Mouse (Mus musculus): ENCODE measurements at regions not wholly inside any gene's neighbourhood (a gene's known extent, or its start where the extent isn't known, plus 50 kb on each side); places are given as distances from the start of the nearest gene placed in this dataset.

- no peak overlapping the region for H3K4me3 ChIP-seq (replicated peaks)
- no peaks in the 10 kb centered on the region for H3K36me3 ChIP-seq (replicated peaks; ENCODE audit: low read length)
- H3K4me1 ChIP-seq, result peaks cover 14% of the 10 kb centered on the region
- H3K27me3 ChIP-seq (replicated peaks), result peaks cover 2% of the 10 kb centered on the region
- H3K9me3 ChIP-seq, result no peaks in the 10 kb centered on the region
- TF ChIP-seq GATA1 (IDR thresholded peaks at IDR 0.05; ENCODE audit: borderline replicate concordance, low read length) (no peak), FLI1 (IDR thresholded peaks at IDR 0.05; ENCODE audit: low read length) (no peak)
Measured at GRCm38 (mm10) chr4:106093252-106093651, 222.8 kb upstream of the Usp24 start.

GRCm38 (mm10) chr4:106094882-106095556, 221.0 kb upstream of the Usp24 start:
- Histone ChIP-seq H3K36me3 (replicated peaks; ENCODE audit: low read length) (no peaks in the 10 kb centered on the region), H3K4me3 (replicated peaks) (no peak overlapping the region)
- TF ChIP-seq GATA1 (IDR thresholded peaks at IDR 0.05; ENCODE audit: borderline replicate concordance, low read length) (no peak), FLI1 (IDR thresholded peaks at IDR 0.05; ENCODE audit: low read length) (no peak)

GRCm38 (mm10) chr4:106096130-106096529, 219.9 kb upstream of the Usp24 start:
- peaks cover 2% of the 10 kb centered on the region for H3K27me3 ChIP-seq (replicated peaks)
- no peak overlapping the region for H3K4me3 ChIP-seq (replicated peaks)
- H3K4me1 ChIP-seq, result peaks cover 17% of the 10 kb centered on the region
- TF ChIP-seq GATA1 (IDR thresholded peaks at IDR 0.05; ENCODE audit: borderline replicate concordance, low read length) (no peak), FLI1 (IDR thresholded peaks at IDR 0.05; ENCODE audit: low read length) (no peak)
- no peaks in the 10 kb centered on the region for H3K36me3 ChIP-seq (replicated peaks; ENCODE audit: low read length)
- H3K9me3 ChIP-seq, result no peaks in the 10 kb centered on the region

More at GRCm38 (mm10) chr4:106094882-106095556, 221.0 kb upstream of the Usp24 start:
- Histone ChIP-seq H3K27me3 (replicated peaks) (peaks cover 2% of the 10 kb centered on the region), H3K4me1 (peaks cover 14% of the 10 kb centered on the region), H3K9me3 (no peaks in the 10 kb centered on the region)

GRCm38 (mm10) chr4:106097846-106098245, 218.2 kb upstream of the Usp24 start:
- no peak for TF ChIP-seq GATA1 (IDR thresholded peaks at IDR 0.05; ENCODE audit: borderline replicate concordance, low read length)
- no peak for TF ChIP-seq FLI1 (IDR thresholded peaks at IDR 0.05; ENCODE audit: low read length)
- H3K9me3 ChIP-seq, result no peaks in the 10 kb centered on the region
- peaks cover 8% of the 10 kb centered on the region for H3K27me3 ChIP-seq (replicated peaks)

GRCm38 (mm10) chr4:106100211-106101025, 215.6 kb upstream of the Usp24 start:
- H3K4me3 ChIP-seq (replicated peaks), result no peak overlapping the region
- H3K4me1 ChIP-seq, result peaks cover 3% of the 10 kb centered on the region; the same call in 1 of the 2 replicates
- no peaks in the 10 kb centered on the region for H3K9me3 ChIP-seq
- no peak for TF ChIP-seq FLI1 (IDR thresholded peaks at IDR 0.05; ENCODE audit: low read length)
- no peak for TF ChIP-seq GATA1 (IDR thresholded peaks at IDR 0.05; ENCODE audit: borderline replicate concordance, low read length)
- no peaks in the 10 kb centered on the region for H3K36me3 ChIP-seq (replicated peaks; ENCODE audit: low read length)
- peaks cover 8% of the 10 kb centered on the region for H3K27me3 ChIP-seq (replicated peaks)

More at GRCm38 (mm10) chr4:106097846-106098245, 218.2 kb upstream of the Usp24 start:
- Histone ChIP-seq H3K4me3 (replicated peaks) (no peak overlapping the region), H3K4me1 (peaks cover 17% of the 10 kb centered on the region), H3K36me3 (replicated peaks; ENCODE audit: low read length) (no peaks in the 10 kb centered on the region)

- TF ChIP-seq FLI1 (IDR thresholded peaks at IDR 0.05; ENCODE audit: low read length) (no peak), GATA1 (IDR thresholded peaks at IDR 0.05; ENCODE audit: borderline replicate concordance, low read length) (no peak)
- H3K4me3 ChIP-seq (replicated peaks), result no peak overlapping the region
Measured at GRCm38 (mm10) chr4:106101904-106102303, 214.1 kb upstream of the Usp24 start.

GRCm38 (mm10) chr4:106102451-106102977, 213.5 kb upstream of the Usp24 start:
- Histone ChIP-seq H3K27me3 (replicated peaks) (peaks cover 5% of the 10 kb centered on the region), H3K9me3 (no peaks in the 10 kb centered on the region), H3K4me1 (peaks cover 3% of the 10 kb centered on the region; the same call in 1 of the 2 replicates), H3K4me3 (replicated peaks) (no peak overlapping the region), H3K36me3 (replicated peaks; ENCODE audit: low read length) (no peaks in the 10 kb centered on the region)
- TF ChIP-seq FLI1 (IDR thresholded peaks at IDR 0.05; ENCODE audit: low read length), result no peak
- no peak for TF ChIP-seq GATA1 (IDR thresholded peaks at IDR 0.05; ENCODE audit: borderline replicate concordance, low read length)

More at GRCm38 (mm10) chr4:106101904-106102303, 214.1 kb upstream of the Usp24 start:
- H3K27me3 ChIP-seq (replicated peaks), result peaks cover 5% of the 10 kb centered on the region
- H3K36me3 ChIP-seq (replicated peaks; ENCODE audit: low read length), result no peaks in the 10 kb centered on the region
- H3K4me1 ChIP-seq, result peaks cover 3% of the 10 kb centered on the region; the same call in 1 of the 2 replicates
- no peaks in the 10 kb centered on the region for H3K9me3 ChIP-seq

- no peak for TF ChIP-seq GATA1 (IDR thresholded peaks at IDR 0.05; ENCODE audit: borderline replicate concordance, low read length)
- TF ChIP-seq FLI1 (IDR thresholded peaks at IDR 0.05; ENCODE audit: low read length), result no peak
- no peak overlapping the region for H3K4me3 ChIP-seq (replicated peaks)
- H3K36me3 ChIP-seq (replicated peaks; ENCODE audit: low read length), result no peaks in the 10 kb centered on the region
- H3K9me3 ChIP-seq, result no peaks in the 10 kb centered on the region
- H3K27me3 ChIP-seq (replicated peaks), result peaks cover 5% of the 10 kb centered on the region
- peaks cover 3% of the 10 kb centered on the region; the same call in 1 of the 2 replicates for H3K4me1 ChIP-seq
Measured at GRCm38 (mm10) chr4:106103750-106104635, 212.0 kb upstream of the Usp24 start.

GRCm38 (mm10) chr4:106112981-106113380, 203.0 kb upstream of the Usp24 start:
- Histone ChIP-seq H3K36me3 (replicated peaks; ENCODE audit: low read length) (no peaks in the 10 kb centered on the region), H3K4me1 (peaks cover 6% of the 10 kb centered on the region; the same call in 1 of the 2 replicates), H3K9me3 (0 out of 2 replicates have a peak, but pooled peaks cover 4% of the 10 kb centered on the region), H3K27me3 (replicated peaks) (no peaks in the 10 kb centered on the region), H3K4me3 (replicated peaks) (no peak overlapping the region)
- TF ChIP-seq FLI1 (IDR thresholded peaks at IDR 0.05; ENCODE audit: low read length) (no peak), GATA1 (IDR thresholded peaks at IDR 0.05; ENCODE audit: borderline replicate concordance, low read length) (no peak)

Measured in megakaryocyte, embryonic 14.5 days (primary cell).